Mouse (Mus musculus): ENCODE results near the gene Tnxb. TPM values are rescaled to one million over a fixed set of nuclear protein-coding genes. Genes with fewer than 3 reads are reported as not detected.

Tnxb gene
- polyA plus RNA-seq, 1 experiment = not detected

GRCm38 (mm10) chr17:34654392-34654791 lies 15.9 kb upstream of the Tnxb start:
- no peak overlapping the region for H3K4me3 ChIP-seq (ENCODE audit: insufficient read depth, low read depth, low read length)
- TF ChIP-seq POLR2A (IDR thresholded peaks at IDR 0.05; ENCODE audit: insufficient read depth, low read depth, low read length) (no peak), CTCF (IDR thresholded peaks at IDR 0.05; ENCODE audit: insufficient read depth, low read depth, low read length) (no peak)
- H3K27ac ChIP-seq (ENCODE audit: insufficient read depth, low read depth, low read length) = no peak overlapping the region
- peaks cover 26% of the 10 kb centered on the region for H3K4me1 ChIP-seq (ENCODE audit: control insufficient read depth, insufficient read depth, low read length)
- whole genome bisulfite sequencing = 91% methylated on average over 13 of the region's 13 CpGs

- Histone ChIP-seq H3K4me3 (ENCODE audit: insufficient read depth, low read depth, low read length) (no peak overlapping the region), H3K27ac (ENCODE audit: insufficient read depth, low read depth, low read length) (0 out of 2 replicates have a peak overlapping the region, but pooled peaks have one; percentile 21), H3K4me1 (ENCODE audit: control insufficient read depth, insufficient read depth, low read length) (peaks cover 26% of the 10 kb centered on the region)
- 76% methylated on average over 7 of the region's 7 CpGs for WGBS
- no peak for TF ChIP-seq CTCF (IDR thresholded peaks at IDR 0.05; ENCODE audit: insufficient read depth, low read depth, low read length)
- no peak for TF ChIP-seq POLR2A (IDR thresholded peaks at IDR 0.05; ENCODE audit: insufficient read depth, low read depth, low read length)
Observed at GRCm38 (mm10) chr17:34655160-34655559, 15.2 kb upstream of the Tnxb start.

DNA sequence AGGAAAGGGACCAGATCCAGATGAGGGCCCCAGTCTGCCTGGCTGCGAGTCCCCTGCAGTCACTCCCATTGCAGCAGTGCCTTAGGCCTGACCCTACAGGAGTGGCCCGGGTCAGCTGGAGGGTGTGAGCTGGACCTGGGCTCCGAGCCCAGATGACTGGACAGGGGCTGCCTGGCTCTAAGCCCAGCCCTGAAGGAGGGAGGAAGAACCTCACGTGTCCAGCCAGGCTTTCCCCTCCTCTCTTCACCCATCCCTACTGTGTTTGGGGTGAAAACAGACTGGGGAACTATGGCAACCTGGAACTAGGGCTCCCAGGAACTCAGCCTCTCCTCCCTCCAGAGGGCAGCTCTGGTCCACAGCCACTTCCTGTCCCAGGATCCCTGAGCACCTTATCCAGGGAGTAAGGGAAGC lies 14.7 kb upstream of the Tnxb start:
- H3K4me3 ChIP-seq (ENCODE audit: insufficient read depth, low read depth, low read length) = no peak overlapping the region
- 28% methylated on average over 4 of the region's 4 CpGs for WGBS
- TF ChIP-seq POLR2A (IDR thresholded peaks at IDR 0.05; ENCODE audit: insufficient read depth, low read depth, low read length) = no peak
- TF ChIP-seq CTCF (IDR thresholded peaks at IDR 0.05; ENCODE audit: insufficient read depth, low read depth, low read length) = 0 out of 2 replicates have a peak, but pooled peaks have one; percentile 5
- H3K4me1 ChIP-seq (ENCODE audit: control insufficient read depth, insufficient read depth, low read length) = peaks cover 28% of the 10 kb centered on the region
- peak overlapping the region; percentile 48; the same call in 1 of the 2 replicates for H3K27ac ChIP-seq (ENCODE audit: insufficient read depth, low read depth, low read length)

DNA sequence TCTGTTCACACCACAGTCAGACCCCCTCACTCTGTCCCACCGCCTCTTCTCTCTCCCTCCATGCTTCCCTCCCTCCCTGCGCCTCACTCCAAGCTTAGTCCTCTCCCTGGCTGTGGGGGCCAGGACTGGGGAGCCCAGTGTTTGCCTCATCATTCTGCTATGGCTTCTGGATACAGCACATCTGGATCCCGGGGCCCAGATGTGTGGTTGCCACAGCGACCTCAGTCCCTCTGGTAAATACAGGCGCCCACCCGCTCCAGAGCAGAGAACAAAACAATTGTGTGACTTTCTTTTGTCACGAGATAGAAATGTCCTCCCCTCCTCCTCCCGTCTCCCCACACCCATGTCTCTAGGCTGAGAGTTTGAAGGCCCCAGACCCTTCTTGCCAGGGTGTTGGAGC lies 13.7 kb upstream of the Tnxb start:
- TF ChIP-seq POLR2A (IDR thresholded peaks at IDR 0.05; ENCODE audit: insufficient read depth, low read depth, low read length) (no peak), CTCF (IDR thresholded peaks at IDR 0.05; ENCODE audit: insufficient read depth, low read depth, low read length) (no peak)
- Histone ChIP-seq H3K27ac (ENCODE audit: insufficient read depth, low read depth, low read length) (no peak overlapping the region), H3K4me3 (ENCODE audit: insufficient read depth, low read depth, low read length) (no peak overlapping the region), H3K4me1 (ENCODE audit: control insufficient read depth, insufficient read depth, low read length) (peaks cover 36% of the 10 kb centered on the region)
- WGBS = 54% methylated on average over 8 of the region's 8 CpGs

GRCm38 (mm10) chr17:34657271-34657670 lies 13.1 kb upstream of the Tnxb start:
- Histone ChIP-seq H3K4me1 (ENCODE audit: control insufficient read depth, insufficient read depth, low read length) (peaks cover 36% of the 10 kb centered on the region), H3K27ac (ENCODE audit: insufficient read depth, low read depth, low read length) (no peak overlapping the region), H3K4me3 (ENCODE audit: insufficient read depth, low read depth, low read length) (no peak overlapping the region)
- 44% methylated on average over 2 of the region's 2 CpGs for WGBS
- TF ChIP-seq CTCF (IDR thresholded peaks at IDR 0.05; ENCODE audit: insufficient read depth, low read depth, low read length) (no peak), POLR2A (IDR thresholded peaks at IDR 0.05; ENCODE audit: insufficient read depth, low read depth, low read length) (no peak)

- no peak for TF ChIP-seq POLR2A (IDR thresholded peaks at IDR 0.05; ENCODE audit: insufficient read depth, low read depth, low read length)
- no peak for TF ChIP-seq CTCF (IDR thresholded peaks at IDR 0.05; ENCODE audit: insufficient read depth, low read depth, low read length)
- H3K4me3 ChIP-seq (ENCODE audit: insufficient read depth, low read depth, low read length) = no peak overlapping the region
- no peak overlapping the region for H3K27ac ChIP-seq (ENCODE audit: insufficient read depth, low read depth, low read length)
- peaks cover 36% of the 10 kb centered on the region for H3K4me1 ChIP-seq (ENCODE audit: control insufficient read depth, insufficient read depth, low read length)
- WGBS = 82% methylated on average over 2 of the region's 2 CpGs
Observed at GRCm38 (mm10) chr17:34658145-34658544, 12.2 kb upstream of the Tnxb start.

GRCm38 (mm10) chr17:34658591-34658990 lies 11.7 kb upstream of the Tnxb start:
- TF ChIP-seq CTCF (IDR thresholded peaks at IDR 0.05; ENCODE audit: insufficient read depth, low read depth, low read length) (no peak), POLR2A (IDR thresholded peaks at IDR 0.05; ENCODE audit: insufficient read depth, low read depth, low read length) (no peak)
- Histone ChIP-seq H3K4me3 (ENCODE audit: insufficient read depth, low read depth, low read length) (no peak overlapping the region), H3K27ac (ENCODE audit: insufficient read depth, low read depth, low read length) (no peak overlapping the region), H3K4me1 (ENCODE audit: control insufficient read depth, insufficient read depth, low read length) (peaks cover 36% of the 10 kb centered on the region)
- WGBS = 74% methylated on average over 3 of the region's 3 CpGs

DNA sequence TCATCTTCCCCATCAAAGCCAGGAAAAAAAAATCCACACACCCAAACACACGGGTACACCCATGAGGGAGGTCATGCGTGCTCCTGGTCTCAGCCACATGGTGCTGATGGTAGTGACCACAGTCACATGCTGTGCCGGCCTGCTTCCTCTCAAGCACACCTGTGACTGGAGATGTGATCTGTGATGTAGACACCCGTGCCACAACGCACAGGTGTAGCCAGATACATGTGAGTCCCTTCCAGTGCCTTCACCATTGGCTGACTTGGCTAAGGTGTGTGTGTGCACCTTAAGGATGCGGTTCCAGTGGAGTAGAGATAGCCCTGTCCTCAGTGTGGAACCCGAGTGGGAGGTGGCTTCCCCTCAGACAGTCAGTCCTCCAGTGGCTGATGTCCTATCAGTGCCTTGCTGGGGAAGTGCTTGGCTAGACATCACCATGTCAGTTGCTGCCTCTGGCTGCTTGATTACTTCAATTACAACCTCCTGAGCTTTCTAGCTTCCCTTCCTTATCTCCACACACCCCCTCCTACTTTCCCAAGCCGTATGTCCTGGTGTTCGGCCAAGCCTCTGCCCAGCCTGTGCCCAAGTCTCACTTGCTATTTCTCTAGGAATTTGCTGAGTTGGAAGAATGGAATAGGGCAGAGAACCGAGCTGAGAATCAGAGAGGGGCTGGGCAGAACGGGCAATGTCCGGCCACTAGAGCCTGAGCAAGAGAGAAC lies 11.0 kb upstream of the Tnxb start:
- WGBS = 57% methylated on average over 12 of the region's 12 CpGs
- no peak overlapping the region for H3K27ac ChIP-seq (ENCODE audit: insufficient read depth, low read depth, low read length)

GRCm38 (mm10) chr17:34659897-34660214 lies 10.5 kb upstream of the Tnxb start:
- TF ChIP-seq POLR2A (IDR thresholded peaks at IDR 0.05; ENCODE audit: insufficient read depth, low read depth, low read length) (no peak), CTCF (IDR thresholded peaks at IDR 0.05; ENCODE audit: insufficient read depth, low read depth, low read length) (no peak)
- whole genome bisulfite sequencing = 48% methylated on average over 3 of the region's 3 CpGs
- no peak overlapping the region for H3K4me3 ChIP-seq (ENCODE audit: insufficient read depth, low read depth, low read length)
- peaks cover 36% of the 10 kb centered on the region for H3K4me1 ChIP-seq (ENCODE audit: control insufficient read depth, insufficient read depth, low read length)
- H3K27ac ChIP-seq (ENCODE audit: insufficient read depth, low read depth, low read length) = no peak overlapping the region

More for the DNA sequence above, 11.0 kb upstream of the Tnxb start:
- Histone ChIP-seq H3K4me3 (ENCODE audit: insufficient read depth, low read depth, low read length) (no peak overlapping the region), H3K4me1 (ENCODE audit: control insufficient read depth, insufficient read depth, low read length) (peaks cover 36% of the 10 kb centered on the region)
- TF ChIP-seq POLR2A (IDR thresholded peaks at IDR 0.05; ENCODE audit: insufficient read depth, low read depth, low read length) = no peak
- no peak for TF ChIP-seq CTCF (IDR thresholded peaks at IDR 0.05; ENCODE audit: insufficient read depth, low read depth, low read length)

Measured in olfactory bulb, adult 2 months (tissue).